Mouse (Mus musculus): ENCODE data around the gene Bbx.

The Bbx gene

GRCm38 (mm10) chr16:50309411-50310042 lies 122.7 kb downstream of the Bbx start:
- DNase-seq: peak; percentile 73 to 80

GRCm38 (mm10) chr16:50308256-50308655 lies 123.9 kb downstream of the Bbx start:
- DNase-seq: no peak

GRCm38 (mm10) chr16:50307231-50307630 lies 125.0 kb downstream of the Bbx start:
- DNase-seq: peak in 1 of 2 experiments; percentile 8

- peak in 1 of 2 experiments; percentile 9 for DNase-seq
These were observed 125.5 kb downstream of the Bbx start for GRCm38 (mm10) chr16:50306727-50307126.

GRCm38 (mm10) chr16:50305156-50305555 lies 127.0 kb downstream of the Bbx start:
- DNase-seq: no peak

- no peak for DNase-seq
These were observed 129.6 kb downstream of the Bbx start for GRCm38 (mm10) chr16:50302566-50302965.

GRCm38 (mm10) chr16:50298743-50299443 lies 133.3 kb downstream of the Bbx start:
- DNase-seq: no peak

- peak; percentile 22 to 27 for DNase-seq
These were observed 138.5 kb downstream of the Bbx start for GRCm38 (mm10) chr16:50293502-50294228.

GRCm38 (mm10) chr16:50292834-50293233 lies 139.4 kb downstream of the Bbx start:
- no peak for DNase-seq

- DNase-seq: no peak
These were observed 142.4 kb downstream of the Bbx start for GRCm38 (mm10) chr16:50289764-50290163.

- DNase-seq: no peak
These were observed 159.4 kb downstream of the Bbx start for GRCm38 (mm10) chr16:50272813-50273212.

GRCm38 (mm10) chr16:50262647-50263046 lies 169.5 kb downstream of the Bbx start:
- no peak for DNase-seq

GRCm38 (mm10) chr16:50262209-50262608 lies 170.0 kb downstream of the Bbx start:
- no peak for DNase-seq

GRCm38 (mm10) chr16:50261741-50262140 lies 170.4 kb downstream of the Bbx start:
- no peak for DNase-seq

GRCm38 (mm10) chr16:50254522-50255159 lies 177.5 kb downstream of the Bbx start:
- DNase-seq: peak; percentile 7 to 38

- peak; percentile 3 to 4 for DNase-seq
These were observed 180.7 kb downstream of the Bbx start for GRCm38 (mm10) chr16:50251417-50251975.

- no peak for DNase-seq
These were observed 181.7 kb downstream of the Bbx start for GRCm38 (mm10) chr16:50250469-50250868.

- DNase-seq: no peak
These were observed 183.2 kb downstream of the Bbx start for GRCm38 (mm10) chr16:50249036-50249435.

- DNase-seq: peak; percentile 6 to 9
These were observed 189.7 kb downstream of the Bbx start for GRCm38 (mm10) chr16:50242444-50242843.

GRCm38 (mm10) chr16:50241604-50242003 lies 190.6 kb downstream of the Bbx start:
- DNase-seq: no peak

GRCm38 (mm10) chr16:50235231-50235630 lies 197.0 kb downstream of the Bbx start:
- no peak for DNase-seq

- no peak for DNase-seq
These were observed 201.6 kb downstream of the Bbx start for GRCm38 (mm10) chr16:50230624-50231023.

GRCm38 (mm10) chr16:50228833-50229232 lies 203.4 kb downstream of the Bbx start:
- DNase-seq: no peak
